Mouse (Mus musculus): ENCODE measurements at regions not wholly inside any gene's neighbourhood (a gene's known extent, or its start where the extent isn't known, plus 50 kb on each side); places are given as distances from the start of the nearest gene placed in this dataset.

DNA sequence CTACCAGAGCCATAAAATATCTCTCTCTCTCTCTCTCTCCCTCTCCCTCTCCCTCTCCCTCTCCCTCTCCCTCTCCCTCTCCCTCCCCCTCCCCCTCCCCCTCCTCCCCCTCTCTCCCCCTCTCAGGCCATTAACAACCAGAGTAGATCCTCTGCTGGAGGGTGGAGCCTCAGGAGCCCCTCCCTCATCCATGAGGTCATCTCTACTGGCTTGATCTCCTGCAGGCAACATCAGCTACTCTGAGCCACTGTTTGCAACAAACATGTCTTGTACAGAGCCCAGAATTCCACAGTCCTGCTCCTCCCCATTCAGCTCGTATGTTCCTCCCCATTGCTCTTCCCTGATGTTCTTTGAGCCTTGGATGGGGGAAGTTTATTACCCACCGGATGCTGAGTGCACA, 270.3 kb upstream of the Tmem132c start:
- no peak overlapping the region for H3K27ac ChIP-seq (replicated peaks)
- H3K4me3 ChIP-seq: no peak overlapping the region
- no peaks in the 10 kb centered on the region for H3K36me3 ChIP-seq (replicated peaks)
- no peak for DNase-seq (ENCODE audit: low spot score)
- 74% methylated on average over 2 of the region's 2 CpGs for WGBS
- H3K27me3 ChIP-seq (replicated peaks; ENCODE audit: low read depth, poor library complexity, severe bottlenecking): no peaks in the 10 kb centered on the region
- H3K9me3 ChIP-seq: no peaks in the 10 kb centered on the region
- H3K4me1 ChIP-seq: no peaks in the 10 kb centered on the region

- Histone ChIP-seq H3K27me3 (replicated peaks; ENCODE audit: low read depth, poor library complexity, severe bottlenecking) (no peaks in the 10 kb centered on the region), H3K4me3 (no peak overlapping the region), H3K4me1 (no peaks in the 10 kb centered on the region), H3K27ac (replicated peaks) (no peak overlapping the region), H3K9me3 (no peaks in the 10 kb centered on the region), H3K36me3 (replicated peaks) (no peaks in the 10 kb centered on the region)
- no peak for DNase-seq (ENCODE audit: low spot score)
- WGBS: 82% methylated on average over 1 of the region's 1 CpGs
Observed at GRCm38 (mm10) chr5:126971981-126972380, 269.6 kb upstream of the Tmem132c start.

- Histone ChIP-seq H3K9me3 (0 out of 2 replicates have a peak, but pooled peaks cover 7% of the 10 kb centered on the region), H3K4me3 (no peak overlapping the region), H3K4me1 (no peaks in the 10 kb centered on the region), H3K27ac (replicated peaks) (no peak overlapping the region), H3K27me3 (replicated peaks; ENCODE audit: low read depth, poor library complexity, severe bottlenecking) (no peaks in the 10 kb centered on the region), H3K36me3 (replicated peaks) (no peaks in the 10 kb centered on the region)
- WGBS: 25% methylated on average over 3 of the region's 3 CpGs
- DNase-seq (ENCODE audit: low spot score): no peak
Observed at GRCm38 (mm10) chr5:126973425-126973824, 268.2 kb upstream of the Tmem132c start.

DNA sequence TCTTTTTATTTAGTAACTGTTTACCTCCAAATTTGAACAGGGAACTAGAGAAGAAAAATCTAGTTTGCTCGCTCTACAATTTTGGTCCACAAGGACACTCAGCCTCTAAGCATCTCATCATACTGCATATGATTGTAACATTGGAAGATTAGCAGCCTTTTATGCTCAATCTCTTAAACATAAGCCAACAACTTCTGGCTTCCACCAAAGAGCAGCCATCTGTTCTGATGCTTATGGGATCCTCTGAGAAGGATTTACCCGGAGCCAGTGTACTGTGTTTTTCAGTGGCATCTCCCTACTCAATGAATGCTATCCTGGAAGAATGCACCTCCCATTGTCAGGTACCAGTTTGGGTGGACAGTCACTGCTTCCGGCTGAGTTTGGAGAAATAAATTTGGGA, 267.0 kb upstream of the Tmem132c start:
- H3K27me3 ChIP-seq (replicated peaks; ENCODE audit: low read depth, poor library complexity, severe bottlenecking): no peaks in the 10 kb centered on the region
- no peaks in the 10 kb centered on the region for H3K4me1 ChIP-seq
- no peak for DNase-seq (ENCODE audit: low spot score)
- H3K27ac ChIP-seq (replicated peaks): no peak overlapping the region
- no peaks in the 10 kb centered on the region for H3K36me3 ChIP-seq (replicated peaks)
- 0 out of 2 replicates have a peak, but pooled peaks cover 7% of the 10 kb centered on the region for H3K9me3 ChIP-seq
- 89% methylated on average over 3 of the region's 3 CpGs for WGBS
- no peak overlapping the region for H3K4me3 ChIP-seq

- DNase-seq (ENCODE audit: low spot score): peak; percentile 13
- Histone ChIP-seq H3K4me3 (no peak overlapping the region), H3K27ac (replicated peaks) (no peak overlapping the region), H3K36me3 (replicated peaks) (no peaks in the 10 kb centered on the region), H3K4me1 (no peaks in the 10 kb centered on the region), H3K27me3 (replicated peaks; ENCODE audit: low read depth, poor library complexity, severe bottlenecking) (no peaks in the 10 kb centered on the region), H3K9me3 (no peaks in the 10 kb centered on the region)
- WGBS: 51% methylated on average over 6 of the region's 6 CpGs
Observed at GRCm38 (mm10) chr5:126995577-126995976, 246.0 kb upstream of the Tmem132c start.

DNA sequence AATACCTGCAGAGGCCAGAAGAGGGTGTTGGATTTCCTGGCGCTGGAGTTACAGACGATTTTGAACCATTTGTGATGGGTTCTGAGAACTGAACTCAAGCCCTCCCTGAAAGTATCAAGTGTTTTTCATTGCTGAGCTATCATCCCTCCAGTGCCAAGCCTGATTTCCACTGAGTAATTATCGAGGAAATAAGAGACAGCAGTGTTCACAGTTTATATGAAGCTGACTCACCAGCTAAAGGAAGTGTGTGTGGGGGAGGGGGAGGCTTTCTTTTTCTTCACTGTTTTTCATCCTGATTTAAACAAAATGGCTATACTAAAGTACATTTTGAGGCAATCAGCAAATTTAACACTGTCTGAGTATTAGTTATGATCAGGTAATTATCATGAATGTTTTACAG, 227.4 kb upstream of the Tmem132c start:
- H3K27ac ChIP-seq (replicated peaks): no peak overlapping the region
- H3K9me3 ChIP-seq: no peaks in the 10 kb centered on the region
- whole genome bisulfite sequencing: 78% methylated on average over 3 of the region's 3 CpGs
- no peaks in the 10 kb centered on the region for H3K36me3 ChIP-seq (replicated peaks)
- no peak overlapping the region for H3K4me3 ChIP-seq
- no peaks in the 10 kb centered on the region for H3K27me3 ChIP-seq (replicated peaks; ENCODE audit: low read depth, poor library complexity, severe bottlenecking)
- no peaks in the 10 kb centered on the region for H3K4me1 ChIP-seq
- DNase-seq (ENCODE audit: low spot score): no peak

DNA sequence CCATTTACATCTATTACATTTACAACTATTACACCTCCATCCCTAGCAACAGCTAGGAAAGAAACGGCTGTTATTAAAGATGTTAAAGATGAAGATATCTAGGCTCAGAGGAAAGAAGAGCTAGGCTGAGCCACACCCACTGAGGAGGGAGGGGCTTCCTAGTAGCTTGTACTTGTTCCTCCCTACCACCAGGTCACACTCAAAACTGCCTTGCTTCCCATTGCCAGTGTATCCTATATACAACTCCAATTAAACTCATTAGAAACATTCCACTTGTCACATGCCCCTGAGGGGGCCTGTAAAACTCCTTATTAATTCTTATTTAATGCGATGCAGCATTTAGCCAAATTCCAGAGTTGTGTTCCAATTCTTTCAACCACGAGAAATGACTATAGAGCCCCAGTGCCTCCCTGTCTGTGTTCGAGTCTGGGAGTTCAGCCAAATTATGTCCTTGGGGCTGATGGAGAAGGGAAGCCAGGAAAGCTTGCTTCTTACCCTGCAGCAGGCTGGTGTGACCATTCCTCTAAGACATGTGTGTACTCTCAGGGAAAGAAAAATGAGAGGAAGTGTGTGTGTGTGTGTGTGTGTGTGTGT, 225.0 kb upstream of the Tmem132c start:
- H3K4me1 ChIP-seq: no peaks in the 10 kb centered on the region
- H3K27me3 ChIP-seq (replicated peaks; ENCODE audit: low read depth, poor library complexity, severe bottlenecking): no peaks in the 10 kb centered on the region
- H3K9me3 ChIP-seq: no peaks in the 10 kb centered on the region
- WGBS: 83% methylated on average over 4 of the region's 4 CpGs
- H3K27ac ChIP-seq (replicated peaks): no peak overlapping the region
- no peak overlapping the region for H3K4me3 ChIP-seq
- no peak for DNase-seq (ENCODE audit: low spot score)
- H3K36me3 ChIP-seq (replicated peaks): no peaks in the 10 kb centered on the region

- no peaks in the 10 kb centered on the region for H3K36me3 ChIP-seq (replicated peaks)
- 88% methylated on average over 4 of the region's 4 CpGs for WGBS
- no peaks in the 10 kb centered on the region for H3K27me3 ChIP-seq (replicated peaks; ENCODE audit: low read depth, poor library complexity, severe bottlenecking)
- no peaks in the 10 kb centered on the region for H3K9me3 ChIP-seq
- H3K4me3 ChIP-seq: no peak overlapping the region
- no peak for DNase-seq (ENCODE audit: low spot score)
- H3K4me1 ChIP-seq: no peaks in the 10 kb centered on the region
- no peak overlapping the region for H3K27ac ChIP-seq (replicated peaks)
Observed at GRCm38 (mm10) chr5:127017971-127018370, 223.6 kb upstream of the Tmem132c start.

- H3K27ac ChIP-seq (replicated peaks): no peak overlapping the region
- no peaks in the 10 kb centered on the region for H3K9me3 ChIP-seq
- DNase-seq (ENCODE audit: low spot score): no peak
- H3K27me3 ChIP-seq (replicated peaks; ENCODE audit: low read depth, poor library complexity, severe bottlenecking): no peaks in the 10 kb centered on the region
- no peaks in the 10 kb centered on the region for H3K4me1 ChIP-seq
- 60% methylated on average over 5 of the region's 5 CpGs for WGBS
- no peaks in the 10 kb centered on the region for H3K36me3 ChIP-seq (replicated peaks)
- no peak overlapping the region for H3K4me3 ChIP-seq
Observed at GRCm38 (mm10) chr5:127036472-127036871, 205.1 kb upstream of the Tmem132c start.

DNA sequence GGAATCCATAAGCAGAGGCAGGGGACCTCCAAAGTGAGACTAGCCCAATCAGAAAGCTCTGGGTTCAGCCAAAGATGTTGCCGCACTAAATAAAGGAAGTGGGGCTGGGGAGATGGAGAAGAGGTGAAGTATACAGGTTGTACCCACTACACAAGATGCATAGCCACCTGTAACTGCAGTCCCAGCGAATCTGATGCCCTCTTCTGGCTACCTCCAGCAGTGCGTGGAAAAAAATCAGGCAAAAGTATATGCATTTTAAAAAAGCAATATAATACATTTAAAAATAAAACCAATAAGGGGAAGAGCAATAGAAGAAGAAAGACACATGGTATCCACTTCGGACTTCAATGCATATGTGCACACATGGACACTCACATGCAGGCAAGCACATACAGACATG, 183.8 kb upstream of the Tmem132c start:
- Histone ChIP-seq H3K4me1 (no peaks in the 10 kb centered on the region), H3K27ac (replicated peaks) (no peak overlapping the region), H3K4me3 (no peak overlapping the region), H3K36me3 (replicated peaks) (no peaks in the 10 kb centered on the region), H3K27me3 (replicated peaks; ENCODE audit: low read depth, poor library complexity, severe bottlenecking) (no peaks in the 10 kb centered on the region), H3K9me3 (peaks cover under 1% of the 10 kb centered on the region; the same call in 1 of the 2 replicates)
- DNase-seq (ENCODE audit: low spot score): no peak
- 71% methylated on average over 4 of the region's 4 CpGs for WGBS

DNA sequence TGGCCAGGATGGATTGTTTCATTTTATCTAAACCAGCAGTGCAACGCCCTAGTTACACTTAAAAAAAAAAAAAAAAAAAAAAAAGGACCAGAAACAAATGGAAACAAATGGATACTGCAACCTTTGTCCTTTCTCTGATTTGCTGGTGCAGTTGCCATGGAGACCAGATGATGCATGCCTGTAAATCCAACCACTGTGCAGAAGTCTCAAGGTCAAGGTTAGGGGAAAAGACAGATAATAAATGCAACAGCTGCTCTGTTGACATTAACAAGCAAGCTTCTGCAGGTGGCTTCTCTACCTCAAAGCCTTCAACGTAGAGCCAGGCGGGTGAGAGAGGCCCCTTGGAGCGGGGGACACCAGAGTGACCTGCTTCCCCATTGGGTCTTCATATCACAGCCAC, 167.3 kb upstream of the Tmem132c start:
- DNase-seq (ENCODE audit: low spot score): no peak
- Histone ChIP-seq H3K4me1 (no peaks in the 10 kb centered on the region), H3K27me3 (replicated peaks; ENCODE audit: low read depth, poor library complexity, severe bottlenecking) (no peaks in the 10 kb centered on the region), H3K36me3 (replicated peaks) (no peaks in the 10 kb centered on the region), H3K27ac (replicated peaks) (no peak overlapping the region), H3K9me3 (no peaks in the 10 kb centered on the region), H3K4me3 (no peak overlapping the region)
- WGBS: 77% methylated on average over 4 of the region's 4 CpGs

Measured in embryonic facial prominence, embryonic 10.5 days (tissue).